Mouse (Mus musculus) splenic B cell, adult 2 months (primary cell): Measurements from ENCODE around the gene Tcf7l2.
A peak's percentile ranks its signal among the peaks of the same experiment; 100 is the strongest.

Experiments
- DNase-seq: peaks from one replicate; pipeline ENCODE4 v3.0.0-alpha.2; 2011; ENCODE audit warnings: low read depth, low spot score
- H3K27me3 ChIP-seq: 2 replicates; pipeline ENCODE4 v1.6.1; 2012; ENCODE audit warnings: mild to moderate bottlenecking, low read length, moderate library complexity, mixed read lengths; ENCODE audit not compliant: control insufficient read depth, poor library complexity, insufficient read depth, severe bottlenecking
- H3K36me3 ChIP-seq: 2 replicates; pipeline ENCODE4 v1.6.1; 2012; ENCODE audit warnings: mild to moderate bottlenecking, low read length, moderate library complexity, mixed read lengths; ENCODE audit not compliant: control insufficient read depth, poor library complexity, insufficient read depth, severe bottlenecking

Gene Tcf7l2

GRCm38 (mm10) chr19:55714015-55714414 lies 27.6 kb upstream of the Tcf7l2 start:
- Histone ChIP-seq H3K36me3 (no peaks in the 10 kb centered on the region), H3K27me3 (no peaks in the 10 kb centered on the region)
- no peak for DNase-seq

- H3K36me3 ChIP-seq: no peaks in the 10 kb centered on the region
- no peak for DNase-seq
Measured at GRCm38 (mm10) chr19:55714665-55715064, 27.0 kb upstream of the Tcf7l2 start.

GRCm38 (mm10) chr19:55719083-55719482 lies 22.5 kb upstream of the Tcf7l2 start:
- no peak for DNase-seq
- Histone ChIP-seq H3K36me3 (no peaks in the 10 kb centered on the region), H3K27me3 (no peaks in the 10 kb centered on the region)

More at GRCm38 (mm10) chr19:55714665-55715064, 27.0 kb upstream of the Tcf7l2 start:
- no peaks in the 10 kb centered on the region for H3K27me3 ChIP-seq

GRCm38 (mm10) chr19:55719524-55720408 lies 21.9 kb upstream of the Tcf7l2 start:
- H3K27me3 ChIP-seq: no peaks in the 10 kb centered on the region
- H3K36me3 ChIP-seq: no peaks in the 10 kb centered on the region
- no peak for DNase-seq

- H3K36me3 ChIP-seq: no peaks in the 10 kb centered on the region
Measured at GRCm38 (mm10) chr19:55720409-55721092, 21.1 kb upstream of the Tcf7l2 start.

GRCm38 (mm10) chr19:55722376-55722775 lies 19.2 kb upstream of the Tcf7l2 start:
- no peaks in the 10 kb centered on the region for H3K36me3 ChIP-seq
- H3K27me3 ChIP-seq: no peaks in the 10 kb centered on the region
- DNase-seq: no peak

More at GRCm38 (mm10) chr19:55720409-55721092, 21.1 kb upstream of the Tcf7l2 start:
- no peak for DNase-seq
- no peaks in the 10 kb centered on the region for H3K27me3 ChIP-seq

GRCm38 (mm10) chr19:55729376-55729775 lies 12.2 kb upstream of the Tcf7l2 start:
- H3K27me3 ChIP-seq: no peaks in the 10 kb centered on the region; the same call in 1 of the 2 replicates
- no peak for DNase-seq
- H3K36me3 ChIP-seq: no peaks in the 10 kb centered on the region

GRCm38 (mm10) chr19:55732499-55732898 lies 9.1 kb upstream of the Tcf7l2 start:
- Histone ChIP-seq H3K27me3 (no peaks in the 10 kb centered on the region; the same call in 1 of the 2 replicates), H3K36me3 (no peaks in the 10 kb centered on the region)
- DNase-seq: no peak

GRCm38 (mm10) chr19:55732994-55733393 lies 8.6 kb upstream of the Tcf7l2 start:
- DNase-seq: no peak
- no peaks in the 10 kb centered on the region for H3K36me3 ChIP-seq
- H3K27me3 ChIP-seq: no peaks in the 10 kb centered on the region; the same call in 1 of the 2 replicates

GRCm38 (mm10) chr19:55736016-55736415 lies 5.6 kb upstream of the Tcf7l2 start:
- H3K27me3 ChIP-seq: no peaks in the 10 kb centered on the region; the same call in 1 of the 2 replicates
- H3K36me3 ChIP-seq: no peaks in the 10 kb centered on the region
- no peak for DNase-seq

GRCm38 (mm10) chr19:55739713-55740112 lies 1.9 kb upstream of the Tcf7l2 start:
- DNase-seq: no peak
- H3K27me3 ChIP-seq: peaks cover 2% of the 10 kb centered on the region
- no peaks in the 10 kb centered on the region for H3K36me3 ChIP-seq

- H3K36me3 ChIP-seq: no peaks in the 10 kb centered on the region
- H3K27me3 ChIP-seq: peaks cover 2% of the 10 kb centered on the region
- peak; percentile 45 for DNase-seq
Measured at GRCm38 (mm10) chr19:55740753-55741438, 724 bp upstream of the Tcf7l2 start.

- peaks cover 2% of the 10 kb centered on the region for H3K27me3 ChIP-seq
- peak; percentile 39 for DNase-seq
Measured at GRCm38 (mm10) chr19:55742386-55743000, 873 bp downstream of the Tcf7l2 start.

GRCm38 (mm10) chr19:55743001-55743556 lies 1.5 kb downstream of the Tcf7l2 start:
- Histone ChIP-seq H3K27me3 (peaks cover 2% of the 10 kb centered on the region), H3K36me3 (no peaks in the 10 kb centered on the region)
- DNase-seq: peak; percentile 40

More at GRCm38 (mm10) chr19:55742386-55743000, 873 bp downstream of the Tcf7l2 start:
- no peaks in the 10 kb centered on the region for H3K36me3 ChIP-seq
